Mouse (Mus musculus) C2C12 (cell line): ENCODE data around the gene Rpf1. TPM values are rescaled to one million over a fixed set of nuclear protein-coding genes. Genes with fewer than 3 reads are reported as not detected.
A peak's percentile ranks its signal among the peaks of the same experiment; 100 is the strongest.

ENCODE experiments used
- H3K27me3 ChIP-seq: one replicate; pipeline ENCODE4 v1.6.1; 2011; ENCODE audit not compliant: control insufficient read depth, insufficient read depth, insufficient read length
- H3K36me3 ChIP-seq: one replicate; pipeline ENCODE4 v1.6.1; 2011; ENCODE audit not compliant: control insufficient read depth, insufficient read depth
- H3K4me3 ChIP-seq: one replicate; pipeline ENCODE4 v1.5.1; 2011; ENCODE audit warnings: mild to moderate bottlenecking, control low read depth; ENCODE audit not compliant: poor library complexity, insufficient read depth, severe bottlenecking
- H3K79me2 ChIP-seq: one replicate; pipeline ENCODE4 v1.6.1; 2011; ENCODE audit not compliant: control insufficient read depth, insufficient read depth
- H3K79me3 ChIP-seq: one replicate; pipeline ENCODE4 v1.6.1; 2011; ENCODE audit warnings: low read depth, control low read depth
- H3ac ChIP-seq: one replicate; pipeline ENCODE3; 2011; ENCODE audit warnings: low read depth; ENCODE audit not compliant: control insufficient read depth, insufficient read length
- CEBPB ChIP-seq: IDR thresholded peaks from one replicate; pipeline ENCODE4 v1.6.1; 2011; ENCODE audit warnings: low read depth, mild to moderate bottlenecking, control low read depth, moderate library complexity
- CTCF ChIP-seq: IDR thresholded peaks from one replicate; pipeline ENCODE4 v1.5.1; 2011; ENCODE audit not compliant: control insufficient read depth, insufficient read depth, insufficient read length
- FOSL1 ChIP-seq: IDR thresholded peaks from one replicate; pipeline ENCODE4 v1.8.0; 2011; ENCODE audit warnings: mild to moderate bottlenecking, low read length; ENCODE audit not compliant: poor library complexity, insufficient read depth, severe bottlenecking
- MAX ChIP-seq: IDR thresholded peaks from one replicate; pipeline ENCODE4 v1.6.1; 2011; ENCODE audit warnings: mild to moderate bottlenecking, control low read depth
- MYOD1 ChIP-seq: IDR thresholded peaks from one replicate; pipeline ENCODE4 v1.6.1; 2011; ENCODE audit warnings: low read depth; ENCODE audit not compliant: control insufficient read depth, insufficient read length
- MYOG ChIP-seq: IDR thresholded peaks from one replicate; pipeline ENCODE4 v1.6.1; 2011; ENCODE audit not compliant: control insufficient read depth, insufficient read length; ENCODE audit errors: extremely low read depth
- USF1 ChIP-seq: IDR thresholded peaks from one replicate; pipeline ENCODE4 v1.6.1; 2011; ENCODE audit warnings: low read depth, mild to moderate bottlenecking, control low read depth, moderate library complexity
- polyA plus RNA-seq: library from polyadenylated mRNA; unstranded; fragments of >200 nt; fragmentation: generic; extraction: Trizol; gene quantifications from one replicate; pipeline ENCODE4 v1.2.1, GENCODE M21; 2012; ENCODE audit warnings: missing spikeins

Gene Rpf1
- polyA plus RNA-seq, 1 experiment: 19.5 TPM

GRCm38 (mm10) chr3:146567366-146567765, 46.1 kb upstream of the Rpf1 start:
- Histone ChIP-seq H3K27me3 (no peaks in the 10 kb centered on the region), H3K4me3 (no peak overlapping the region), H3K79me2 (no peaks in the 10 kb centered on the region), H3K79me3 (no peaks in the 10 kb centered on the region), H3K36me3 (no peaks in the 10 kb centered on the region), H3ac (no peak overlapping the region)
- TF ChIP-seq MYOD1 (no peak), MYOG (no peak), CTCF (no peak), FOSL1 (no peak), USF1 (no peak), MAX (no peak), CEBPB (no peak)

DNA sequence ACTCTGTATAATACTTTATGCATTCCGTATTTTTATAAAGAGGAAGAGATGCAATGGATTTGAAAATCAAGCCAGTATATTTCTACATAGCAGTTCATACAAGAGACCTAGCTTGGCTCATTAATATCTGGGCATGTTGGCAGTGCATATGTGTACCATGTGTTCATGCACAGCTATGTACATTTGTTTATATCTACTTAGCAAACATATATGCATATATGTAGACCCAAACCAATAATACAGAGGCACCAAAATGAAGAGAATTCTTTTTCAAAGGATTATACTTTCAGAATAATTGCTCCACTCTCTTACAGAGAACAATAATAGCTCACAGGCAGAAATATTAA, 43.8 kb upstream of the Rpf1 start:
- Histone ChIP-seq H3K79me3 (no peaks in the 10 kb centered on the region), H3K36me3 (no peaks in the 10 kb centered on the region), H3K27me3 (no peaks in the 10 kb centered on the region), H3ac (no peak overlapping the region), H3K4me3 (no peak overlapping the region), H3K79me2 (no peaks in the 10 kb centered on the region)
- TF ChIP-seq CEBPB: no peak
- no peak for TF ChIP-seq MYOG
- no peak for TF ChIP-seq MYOD1
- no peak for TF ChIP-seq USF1
- TF ChIP-seq FOSL1: no peak
- TF ChIP-seq CTCF: no peak
- no peak for TF ChIP-seq MAX

GRCm38 (mm10) chr3:146564268-146565064, 43.2 kb upstream of the Rpf1 start:
- Histone ChIP-seq H3K36me3 (no peaks in the 10 kb centered on the region), H3K79me3 (no peaks in the 10 kb centered on the region), H3ac (no peak overlapping the region), H3K27me3 (no peaks in the 10 kb centered on the region), H3K79me2 (no peaks in the 10 kb centered on the region), H3K4me3 (no peak overlapping the region)
- TF ChIP-seq MAX (no peak), CTCF (peak; percentile 16), MYOD1 (no peak)

DNA sequence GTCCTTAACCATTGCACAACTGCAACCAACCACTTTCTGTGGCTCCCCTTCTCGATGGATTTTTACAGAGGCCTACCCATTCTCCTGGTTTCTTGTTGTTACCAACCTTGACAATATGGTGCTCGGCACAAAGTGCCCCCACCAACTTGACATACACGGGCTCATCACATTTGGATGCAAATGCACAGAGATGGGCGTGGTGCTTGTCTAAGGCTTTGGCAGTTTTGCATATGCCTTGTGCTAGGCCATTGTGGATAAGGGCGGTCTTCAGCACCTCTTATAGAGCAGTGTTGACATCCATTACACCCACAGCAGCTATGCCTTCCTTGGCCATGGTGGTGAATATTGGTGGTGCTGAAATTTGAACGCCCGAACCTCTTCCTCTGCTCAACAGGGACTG, 41.7 kb upstream of the Rpf1 start:
- no peaks in the 10 kb centered on the region for H3K27me3 ChIP-seq
- H3K36me3 ChIP-seq: no peaks in the 10 kb centered on the region
- no peaks in the 10 kb centered on the region for H3K79me2 ChIP-seq
- H3ac ChIP-seq: no peak overlapping the region
- no peaks in the 10 kb centered on the region for H3K79me3 ChIP-seq
- no peak for TF ChIP-seq USF1
- no peak for TF ChIP-seq CTCF
- TF ChIP-seq MYOG: no peak
- no peak for TF ChIP-seq MAX
- TF ChIP-seq CEBPB: no peak
- no peak for TF ChIP-seq FOSL1
- no peak for TF ChIP-seq MYOD1
- no peak overlapping the region for H3K4me3 ChIP-seq

- H3K36me3 ChIP-seq: no peaks in the 10 kb centered on the region
- no peak for TF ChIP-seq FOSL1
- no peak for TF ChIP-seq CEBPB
- no peak for TF ChIP-seq MAX
Observed at GRCm38 (mm10) chr3:146557507-146557906, 36.3 kb upstream of the Rpf1 start.

GRCm38 (mm10) chr3:146556567-146556966, 35.3 kb upstream of the Rpf1 start:
- no peaks in the 10 kb centered on the region for H3K36me3 ChIP-seq
- TF ChIP-seq USF1: no peak
- no peak for TF ChIP-seq CEBPB
- TF ChIP-seq MYOD1: no peak
- no peak for TF ChIP-seq FOSL1
- no peak for TF ChIP-seq MYOG
- TF ChIP-seq MAX: no peak
- TF ChIP-seq CTCF: no peak
- no peaks in the 10 kb centered on the region for H3K79me2 ChIP-seq
- H3K27me3 ChIP-seq: no peaks in the 10 kb centered on the region
- no peak overlapping the region for H3K4me3 ChIP-seq
- H3K79me3 ChIP-seq: no peaks in the 10 kb centered on the region
- H3ac ChIP-seq: no peak overlapping the region

More at GRCm38 (mm10) chr3:146557507-146557906, 36.3 kb upstream of the Rpf1 start:
- Histone ChIP-seq H3K4me3 (no peak overlapping the region), H3K79me2 (no peaks in the 10 kb centered on the region), H3K79me3 (no peaks in the 10 kb centered on the region), H3K27me3 (no peaks in the 10 kb centered on the region), H3ac (no peak overlapping the region)
